Mouse (Mus musculus) spleen, postnatal 10 days (tissue): ENCODE measurements around the gene Ifna6.
A peak's percentile ranks its signal among the peaks of the same experiment; 100 is the strongest.
"Not testable (repeated sequence)": the region's sequence is repeated elsewhere in the genome, so short reads cannot be mapped to it uniquely, and the experiment has no call there.

Source experiments
- DNase-seq, 2 experiments: peaks; one replicate each; pipeline ENCODE4 v3.0.0; 2021 to 2022; ENCODE audit warnings: low spot score in 2 of 2

Gene Ifna6

GRCm38 (mm10) chr4:88827116-88827515 lies at the start of gene Ifna6:
Gene Ifna6 (plus strand): TSS chr4:88827416.
- DNase-seq, result not testable (repeated sequence)

- DNase-seq, result not testable (repeated sequence)
Observed at GRCm38 (mm10) chr4:88779550-88779949, 47.7 kb upstream of the Ifna6 start, which contains the start of gene Gm13272. Gene Gm13272 (plus strand): TSS chr4:88779850.

DNA sequence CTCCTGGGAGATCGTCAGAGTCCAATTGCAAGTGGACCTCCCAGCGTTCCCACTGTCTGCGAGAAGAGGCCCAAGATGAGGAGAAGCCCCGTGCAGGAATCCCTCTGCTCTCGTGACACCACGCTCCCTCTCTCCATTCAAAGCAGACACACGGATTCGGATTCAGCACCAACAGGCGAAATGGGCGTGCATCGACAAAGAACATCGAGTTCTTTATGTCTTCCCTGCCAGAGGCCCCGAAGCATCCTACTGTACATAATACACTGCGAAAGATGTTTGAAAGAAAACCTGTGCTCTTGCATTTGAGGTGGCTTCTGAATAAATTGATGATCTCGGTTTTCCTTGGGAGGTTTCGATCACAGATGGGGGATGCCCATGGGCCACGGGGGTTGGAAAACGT lies 46.9 kb upstream of the Ifna6 start:
- DNase-seq, result not testable (repeated sequence)

DNA sequence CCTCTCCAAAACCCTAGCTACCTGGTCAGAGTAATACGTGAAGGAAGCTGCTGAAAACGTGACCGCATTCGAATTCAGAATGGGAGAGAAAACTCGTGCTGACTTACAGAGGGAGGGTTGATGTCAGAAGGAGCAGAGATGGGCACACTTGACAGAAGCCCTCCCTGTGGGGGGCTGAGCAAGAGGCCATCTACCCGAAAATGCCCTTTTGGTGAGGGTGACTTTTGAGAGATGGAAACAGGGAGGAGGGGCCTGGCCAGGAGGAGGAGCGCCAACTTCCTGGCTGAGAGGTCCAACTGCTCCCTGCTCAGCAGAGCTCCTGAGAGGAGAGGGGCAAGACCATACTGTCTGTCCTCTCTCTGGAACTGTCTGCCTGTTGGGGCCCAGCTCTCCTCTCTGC lies 45.4 kb upstream of the Ifna6 start, which contains the start of gene Ifnz:
Ifnz (plus strand) TSS at position 301 of the 400 bp plus-strand sequence.
- DNase-seq, result not testable (repeated sequence)

- not testable (repeated sequence) for DNase-seq
Observed at GRCm38 (mm10) chr4:88782335-88782734, 44.9 kb upstream of the Ifna6 start.

DNA sequence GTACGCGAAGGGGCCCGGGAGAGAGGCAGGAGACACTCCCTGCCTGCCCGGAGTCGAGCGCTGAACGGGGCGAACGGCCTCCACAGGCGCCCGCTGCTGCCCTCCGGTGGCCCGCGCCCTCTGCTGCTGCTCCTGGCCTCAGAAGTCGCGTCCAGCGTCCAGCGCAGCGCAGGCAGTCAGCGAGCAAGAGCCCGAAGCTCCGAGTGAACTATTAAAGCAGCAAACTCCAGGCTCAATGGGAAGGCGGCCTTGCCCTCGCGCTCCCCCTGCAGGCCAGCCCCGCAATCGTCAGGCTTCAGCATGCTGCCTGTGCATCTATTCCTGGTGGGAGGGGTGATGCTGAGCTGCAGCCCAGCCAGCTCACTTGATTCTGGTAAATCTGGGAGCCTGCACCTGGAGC lies 41.8 kb upstream of the Ifna6 start, which contains the start of gene Gm13276:
Gm13276 (plus strand) TSS at position 301 of the 400 bp plus-strand sequence.
- not testable (repeated sequence) for DNase-seq

- DNase-seq, result peak; percentile 17 to 69
Observed at GRCm38 (mm10) chr4:88788402-88788801, 38.8 kb upstream of the Ifna6 start, which contains the start of gene Gm13277. Gene Gm13277 (plus strand): TSS chr4:88788632.

DNA sequence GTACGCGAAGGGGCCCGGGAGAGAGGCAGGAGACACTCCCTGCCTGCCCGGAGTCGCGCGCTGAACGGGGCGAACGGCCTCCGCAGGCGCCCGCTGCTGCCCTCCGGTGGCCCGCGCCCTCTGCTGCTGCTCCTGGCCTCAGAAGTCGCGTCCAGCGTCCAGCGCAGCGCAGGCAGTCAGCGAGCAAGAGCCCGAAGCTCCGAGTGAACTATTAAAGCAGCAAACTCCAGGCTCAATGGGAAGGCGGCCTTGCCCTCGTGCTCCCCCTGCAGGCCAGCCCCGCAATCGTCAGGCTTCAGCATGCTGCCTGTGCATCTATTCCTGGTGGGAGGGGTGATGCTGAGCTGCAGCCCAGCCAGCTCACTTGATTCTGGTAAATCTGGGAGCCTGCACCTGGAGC lies 36.0 kb upstream of the Ifna6 start, which contains the start of gene Gm13278:
Gm13278 (plus strand) TSS at position 301 of the 400 bp plus-strand sequence.
- not testable (repeated sequence) for DNase-seq

DNA sequence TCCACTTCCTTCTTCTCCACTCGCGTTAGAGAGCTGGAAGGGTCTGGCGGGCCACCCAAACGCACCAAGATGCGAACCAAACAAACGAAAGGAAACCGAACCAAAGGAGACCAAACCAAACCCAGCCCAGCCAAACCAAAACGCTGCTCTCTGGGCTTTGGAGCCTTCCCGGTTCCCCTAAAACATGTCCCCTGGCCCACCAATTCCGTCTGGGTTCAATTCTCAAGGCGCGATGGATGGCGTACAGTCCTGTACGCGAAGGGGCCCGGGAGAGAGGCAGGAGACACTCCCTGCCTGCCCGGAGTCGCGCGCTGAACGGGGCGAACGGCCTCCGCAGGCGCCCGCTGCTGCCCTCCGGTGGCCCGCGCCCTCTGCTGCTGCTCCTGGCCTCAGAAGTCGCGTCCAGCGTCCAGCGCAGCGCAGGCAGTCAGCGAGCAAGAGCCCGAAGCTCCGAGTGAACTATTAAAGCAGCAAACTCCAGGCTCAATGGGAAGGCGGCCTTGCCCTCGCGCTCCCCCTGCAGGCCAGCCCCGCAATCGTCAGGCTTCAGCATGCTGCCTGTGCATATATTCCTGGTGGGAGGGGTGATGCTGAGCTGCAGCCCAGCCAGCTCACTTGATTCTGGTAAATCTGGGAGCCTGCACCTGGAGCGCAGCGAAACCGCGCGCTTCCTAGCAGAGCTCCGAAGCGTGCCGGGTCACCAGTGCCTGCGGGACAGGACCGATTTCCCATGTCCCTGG lies 33.1 kb upstream of the Ifna6 start, which contains the start of gene Gm13275:
Gm13275 (plus strand) TSS at position 552 of the 740 bp plus-strand sequence.
- peak; percentile 47 to 79 for DNase-seq

DNA sequence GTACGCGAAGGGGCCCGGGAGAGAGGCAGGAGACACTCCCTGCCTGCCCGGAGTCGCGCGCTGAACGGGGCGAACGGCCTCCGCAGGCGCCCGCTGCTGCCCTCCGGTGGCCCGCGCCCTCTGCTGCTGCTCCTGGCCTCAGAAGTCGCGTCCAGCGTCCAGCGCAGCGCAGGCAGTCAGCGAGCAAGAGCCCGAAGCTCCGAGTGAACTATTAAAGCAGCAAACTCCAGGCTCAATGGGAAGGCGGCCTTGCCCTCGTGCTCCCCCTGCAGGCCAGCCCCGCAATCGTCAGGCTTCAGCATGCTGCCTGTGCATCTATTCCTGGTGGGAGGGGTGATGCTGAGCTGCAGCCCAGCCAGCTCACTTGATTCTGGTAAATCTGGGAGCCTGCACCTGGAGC lies 30.1 kb upstream of the Ifna6 start, which contains the start of gene Gm13279:
Gm13279 (plus strand) TSS at position 301 of the 400 bp plus-strand sequence.
- not testable (repeated sequence) for DNase-seq

GRCm38 (mm10) chr4:88799365-88799764 lies 27.9 kb upstream of the Ifna6 start, which contains the start of gene Gm13285:
Gene Gm13285 (plus strand): TSS chr4:88799665.
- not testable (repeated sequence) for DNase-seq

DNA sequence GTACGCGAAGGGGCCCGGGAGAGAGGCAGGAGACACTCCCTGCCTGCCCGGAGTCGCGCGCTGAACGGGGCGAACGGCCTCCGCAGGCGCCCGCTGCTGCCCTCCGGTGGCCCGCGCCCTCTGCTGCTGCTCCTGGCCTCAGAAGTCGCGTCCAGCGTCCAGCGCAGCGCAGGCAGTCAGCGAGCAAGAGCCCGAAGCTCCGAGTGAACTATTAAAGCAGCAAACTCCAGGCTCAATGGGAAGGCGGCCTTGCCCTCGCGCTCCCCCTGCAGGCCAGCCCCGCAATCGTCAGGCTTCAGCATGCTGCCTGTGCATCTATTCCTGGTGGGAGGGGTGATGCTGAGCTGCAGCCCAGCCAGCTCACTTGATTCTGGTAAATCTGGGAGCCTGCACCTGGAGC lies 24.3 kb upstream of the Ifna6 start, which contains the start of gene Gm13287:
Gm13287 (plus strand) TSS at position 301 of the 400 bp plus-strand sequence.
- not testable (repeated sequence) for DNase-seq

DNA sequence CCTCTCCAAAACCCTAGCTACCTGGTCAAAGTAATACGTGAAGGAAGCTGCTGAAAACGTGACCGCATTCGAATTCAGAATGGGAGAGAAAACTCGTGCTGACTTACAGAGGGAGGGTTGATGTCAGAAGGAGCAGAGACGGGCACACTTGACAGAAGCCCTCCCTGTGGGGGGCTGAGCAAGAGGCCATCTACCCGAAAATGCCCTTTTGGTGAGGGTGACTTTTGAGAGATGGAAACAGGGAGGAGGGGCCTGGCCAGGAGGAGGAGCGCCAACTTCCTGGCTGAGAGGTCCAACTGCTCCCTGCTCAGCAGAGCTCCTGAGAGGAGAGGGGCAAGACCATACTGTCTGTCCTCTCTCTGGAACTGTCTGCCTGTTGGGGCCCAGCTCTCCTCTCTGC lies 22.0 kb upstream of the Ifna6 start, which contains the start of gene Gm13288:
Gm13288 (plus strand) TSS at position 301 of the 400 bp plus-strand sequence.
- not testable (repeated sequence) for DNase-seq

GRCm38 (mm10) chr4:88805761-88806160 lies 21.5 kb upstream of the Ifna6 start:
- DNase-seq, result peak in 1 of 2 experiments; percentile 16

DNA sequence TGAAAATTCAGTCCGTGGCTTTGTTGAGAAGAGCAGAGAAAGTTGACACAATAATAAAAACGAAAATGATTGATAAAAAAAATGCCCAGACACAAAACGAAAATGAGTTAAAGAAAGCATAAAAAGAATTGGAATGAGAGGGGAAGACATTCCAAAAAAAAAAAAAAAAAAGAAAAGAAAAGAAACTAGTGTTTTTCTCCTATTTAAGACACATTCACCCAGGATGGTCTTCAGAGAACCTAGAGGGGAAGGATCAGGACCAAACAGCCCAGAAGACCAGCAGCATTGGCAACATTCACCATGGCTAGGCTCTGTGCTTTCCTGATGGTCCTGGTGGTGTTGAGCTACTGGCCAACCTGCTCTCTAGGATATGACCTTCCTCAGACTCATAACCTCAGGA lies 11.3 kb upstream of the Ifna6 start, which contains the start of gene Ifna7:
Ifna7 (plus strand) TSS at position 301 of the 400 bp plus-strand sequence.
- no peak for DNase-seq

GRCm38 (mm10) chr4:88819659-88820058 lies 7.6 kb upstream of the Ifna6 start, which contains the start of gene Ifna11:
Gene Ifna11 (plus strand): TSS chr4:88819959.
- no peak for DNase-seq

DNA sequence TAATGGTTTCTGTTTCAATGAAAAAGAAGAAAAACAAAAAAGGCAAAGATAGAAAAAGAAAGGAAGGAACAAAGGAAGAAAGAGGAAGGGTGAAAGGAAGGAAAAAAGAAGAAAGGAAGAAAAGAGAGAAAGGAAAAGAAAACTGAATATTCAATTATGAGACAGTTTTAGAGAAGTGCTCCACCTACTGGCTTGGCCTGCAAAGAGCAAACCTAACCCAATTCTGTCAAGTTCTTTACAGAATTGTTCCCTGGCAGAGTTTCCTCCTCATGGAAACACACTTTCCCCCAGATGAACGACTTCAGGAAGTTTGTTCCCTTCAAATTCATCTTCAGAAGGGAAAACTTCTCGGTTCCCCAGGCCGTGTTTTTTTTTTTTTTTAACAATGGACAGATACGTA lies 4.2 kb upstream of the Ifna6 start:
- DNase-seq, result peak in 1 of 2 experiments; percentile 22

DNA sequence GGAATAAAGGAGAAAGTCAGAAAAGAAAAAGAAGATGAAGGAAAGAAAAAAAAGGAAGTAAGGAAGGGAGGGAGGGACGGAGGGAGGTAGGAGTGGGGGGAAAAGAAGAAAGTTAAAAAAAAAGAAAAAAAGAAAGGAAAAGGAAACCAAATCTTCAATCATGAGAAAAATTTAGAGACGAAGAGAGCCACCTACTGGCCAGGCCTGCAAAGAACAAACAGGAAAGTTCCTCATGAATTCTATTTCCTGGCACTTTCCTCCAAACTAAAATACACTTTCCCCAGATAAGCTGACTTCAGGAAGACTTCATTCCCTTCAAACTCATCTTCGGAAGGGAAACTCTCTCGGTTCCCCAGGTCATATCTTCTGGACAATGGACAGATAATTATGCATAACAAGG lies 3.3 kb downstream of the Ifna6 start:
- DNase-seq, result peak in 1 of 2 experiments; percentile 37

DNA sequence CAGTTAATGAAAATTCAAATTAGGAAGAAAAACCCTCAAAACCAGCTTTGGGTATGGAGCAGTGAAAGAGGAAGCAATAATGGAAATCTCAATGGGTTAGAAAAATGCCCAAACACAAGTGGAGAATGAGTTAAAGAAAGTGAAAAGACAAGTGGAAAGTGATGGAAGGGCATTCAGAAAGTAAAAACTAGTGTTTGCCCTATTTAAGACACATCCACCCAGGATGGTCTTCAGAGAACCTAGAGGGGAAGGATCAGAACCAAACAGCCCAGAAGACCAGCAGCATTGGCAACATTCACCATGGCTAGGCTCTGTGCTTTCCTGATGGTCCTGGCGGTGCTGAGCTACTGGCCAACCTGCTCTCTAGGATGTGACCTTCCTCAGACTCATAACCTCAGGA lies 8.0 kb downstream of the Ifna6 start, which contains the start of gene Ifna5:
Ifna5 (plus strand) TSS at position 301 of the 400 bp plus-strand sequence.
- not testable (repeated sequence) for DNase-seq

- peak in 1 of 2 experiments; percentile 22 for DNase-seq
Observed at GRCm38 (mm10) chr4:88838828-88839227, 11.6 kb downstream of the Ifna6 start.

GRCm38 (mm10) chr4:88840058-88840457 lies 12.8 kb downstream of the Ifna6 start:
- no peak for DNase-seq

- no peak for DNase-seq
Observed at GRCm38 (mm10) chr4:88841438-88841911, 14.3 kb downstream of the Ifna6 start, which contains the start of gene Ifna4. Gene Ifna4 (plus strand): TSS chr4:88841861.
